Mouse (Mus musculus) thymus, adult 2 months (tissue): ENCODE measurements around the gene Ribc2.

Experiments used
- CTCF ChIP-seq: fragments of 200-500 bp; IDR thresholded peaks from 2 replicates; pipeline ENCODE4 v1.5.1; 2012; ENCODE audit warnings: mild to moderate bottlenecking, control low read depth, low read length, moderate library complexity, borderline replicate concordance; ENCODE audit not compliant: control insufficient read depth, poor library complexity, insufficient read depth; ENCODE audit errors: extremely low read depth
- POLR2A ChIP-seq: fragments of 200-500 bp; IDR thresholded peaks from 2 replicates; pipeline ENCODE4 v1.6.1; 2012; ENCODE audit warnings: mild to moderate bottlenecking, low read length, control low read depth, moderate library complexity; ENCODE audit not compliant: control insufficient read depth, poor library complexity, insufficient read depth; ENCODE audit errors: extremely low read depth

DNA sequence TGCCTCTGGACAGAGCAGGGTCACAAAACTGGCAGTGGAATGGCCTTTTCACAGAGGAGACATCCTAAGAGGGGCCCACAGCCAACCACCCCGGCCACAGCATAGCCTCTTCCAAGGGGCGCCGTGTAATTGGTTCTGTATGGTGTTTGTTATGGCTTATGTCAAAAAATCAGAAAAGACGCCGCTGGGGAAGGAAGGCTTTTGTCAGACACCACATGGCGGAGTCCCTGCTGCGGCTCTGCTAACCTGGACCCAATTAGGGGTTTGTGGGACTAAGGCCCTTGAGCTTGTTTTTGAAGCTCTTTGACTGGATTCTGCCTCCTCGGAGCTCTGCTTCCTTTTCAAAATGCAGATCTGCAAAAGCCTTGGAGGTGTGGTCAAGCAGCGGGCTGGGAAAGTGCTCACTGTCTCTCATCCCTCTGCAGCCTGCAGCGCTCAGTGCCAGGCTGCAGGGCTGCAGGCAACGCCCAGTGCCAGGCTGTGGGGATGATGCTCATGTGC, 34.6 kb downstream of the Ribc2 start:
- no peak for TF ChIP-seq CTCF
- TF ChIP-seq POLR2A, result no peak
